Mouse (Mus musculus) kidney, postnatal 0 days (tissue): ENCODE data around the gene Rnpep. TPM values are rescaled to one million over a fixed set of nuclear protein-coding genes. Genes with fewer than 3 reads are reported as not detected.
A peak's percentile ranks its signal among the peaks of the same experiment; 100 is the strongest.
"Not testable (repeated sequence)": the region's sequence is repeated elsewhere in the genome, so short reads cannot be mapped to it uniquely, and the experiment has no call there.

ENCODE experiments used
- ATAC-seq: fragments of 200-750 bp; cut with Nextera tagmentation; replicated peaks from 2 replicates; pipeline ENCODE4 v1.8.0; 2017; ENCODE audit warnings: low read depth, moderate number of reproducible peaks, moderate TSS enrichment, moderate library complexity; ENCODE audit not compliant: low FRiP score
- DNase-seq: peaks from one replicate; pipeline ENCODE4 v3.0.0-alpha.2; 2016; ENCODE audit warnings: low spot score
- H3K27ac ChIP-seq: fragments of 300-500 bp; sonication (generic); 2 replicates; pipeline ENCODE4 v1.5.1; 2014; ENCODE audit warnings: mild to moderate bottlenecking
- H3K27me3 ChIP-seq: fragments of 300-500 bp; sonication (generic); 2 replicates; pipeline ENCODE4 v1.6.1; 2014; ENCODE audit warnings: low read length, mixed read lengths; ENCODE audit not compliant: insufficient read depth
- H3K36me3 ChIP-seq: fragments of 300-500 bp; sonication (generic); 2 replicates; pipeline ENCODE4 v1.6.1; 2014; ENCODE audit warnings: low read length, mixed read lengths; ENCODE audit not compliant: insufficient read depth
- H3K4me1 ChIP-seq: fragments of 300-500 bp; sonication (generic); replicated peaks from 2 replicates; pipeline ENCODE4 v1.6.1; 2014; ENCODE audit warnings: antibody characterized with exemption, low read length, mixed read lengths; ENCODE audit not compliant: insufficient read depth
- H3K4me2 ChIP-seq: fragments of 300-500 bp; sonication (generic); 2 replicates; pipeline ENCODE4 v1.6.1; 2014; ENCODE audit warnings: mild to moderate bottlenecking, low read length, moderate library complexity, mixed read lengths
- H3K4me3 ChIP-seq: fragments of 300-500 bp; sonication (generic); replicated peaks from 2 replicates; pipeline ENCODE4 v1.5.1; 2014; ENCODE audit warnings: low read depth, low read length
- H3K9ac ChIP-seq: fragments of 300-500 bp; sonication (generic); 2 replicates; pipeline ENCODE4 v1.6.1; 2014; ENCODE audit warnings: low read depth, low read length
- H3K9me3 ChIP-seq: fragments of 300-500 bp; sonication (generic); replicated peaks from 2 replicates; pipeline ENCODE4 v1.6.1; 2016; ENCODE audit warnings: low read length, inconsistent platforms, mixed read lengths
- CTCF ChIP-seq: IDR thresholded peaks from 2 replicates; pipeline ENCODE4 v1.5.1; 2016; ENCODE audit warnings: antibody characterized with exemption, low read depth, mild to moderate bottlenecking, moderate library complexity
- WGBS: fragments of 180-500 bp; shearing (Covaris S2); extraction: QIAGEN DNeasy Blood & Tissue Kit; methylation state at CpG from one replicate; pipeline ENCODE4 v1.1.7; 2014; 5-methylcytosine and 5-hydroxymethylcytosine counted together
- polyA plus RNA-seq: library from polyadenylated mRNA; unstranded; fragments of >200 nt; fragmentation: Nextera tagmentation; extraction: Ambion mirVana; gene quantifications from 2 replicates; pipeline ENCODE4 v1.2.1, GENCODE M21; 2015

The Rnpep gene
- polyA plus RNA-seq, 1 experiment from 2014 or later = 56.5 TPM

DNA sequence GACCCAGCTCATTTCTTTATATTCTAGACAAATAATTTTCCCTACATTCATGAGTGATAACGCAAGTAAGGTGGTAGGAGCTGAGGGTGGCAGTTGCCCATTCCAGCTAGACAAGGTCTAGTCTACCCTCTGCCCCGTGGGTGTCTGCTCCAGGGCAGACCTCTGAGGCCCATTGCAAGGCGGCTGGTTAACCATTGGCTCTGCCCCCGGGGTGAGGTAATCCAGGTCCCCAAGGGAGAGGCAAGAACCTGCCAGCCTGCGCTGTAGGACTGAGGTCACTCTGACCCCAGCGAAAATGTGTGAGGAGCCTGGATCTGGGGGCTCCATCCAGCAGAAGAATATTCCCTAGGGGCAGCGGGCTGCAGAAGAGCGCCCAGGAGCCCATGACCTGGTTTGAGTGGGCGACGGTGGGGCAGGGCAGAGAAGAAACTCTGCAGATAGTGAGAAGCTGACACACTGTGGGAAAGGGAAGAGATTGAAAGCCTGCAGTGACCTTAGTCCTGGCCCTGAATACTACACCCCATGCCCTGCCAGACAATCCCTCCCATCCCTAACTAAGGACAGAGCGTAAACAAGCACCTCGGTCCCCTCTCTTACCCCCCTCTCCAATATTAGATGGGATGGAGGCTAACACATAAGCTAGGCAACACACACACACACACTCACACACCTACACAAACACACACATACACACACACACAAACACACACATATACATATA is 46.6 kb downstream of the Rnpep start:
- H3K4me2 ChIP-seq = no peak overlapping the region
- WGBS = 48% methylated on average over 12 of the region's 12 CpGs
- H3K36me3 ChIP-seq = no peaks in the 10 kb centered on the region
- ATAC-seq = peak; percentile 83
- no peak overlapping the region for H3K4me3 ChIP-seq
- no peaks in the 10 kb centered on the region for H3K9me3 ChIP-seq
- no peaks in the 10 kb centered on the region for H3K27me3 ChIP-seq
- TF ChIP-seq CTCF = no peak
- DNase-seq = no peak
- H3K9ac ChIP-seq = no peak overlapping the region
- H3K27ac ChIP-seq = peak overlapping the region; percentile 27; the same call in 1 of the 2 replicates
- no peaks in the 10 kb centered on the region for H3K4me1 ChIP-seq

- DNase-seq (no peak), ATAC-seq (no peak)
- no peak overlapping the region for H3K4me2 ChIP-seq
- 86% methylated on average over 12 of the region's 12 CpGs for WGBS
- no peak overlapping the region for H3K9ac ChIP-seq
- H3K27ac ChIP-seq = no peak overlapping the region
- no peak overlapping the region for H3K4me3 ChIP-seq
- no peaks in the 10 kb centered on the region for H3K9me3 ChIP-seq
- no peaks in the 10 kb centered on the region for H3K27me3 ChIP-seq
- H3K36me3 ChIP-seq = no peaks in the 10 kb centered on the region
- H3K4me1 ChIP-seq = no peaks in the 10 kb centered on the region
- no peak for TF ChIP-seq CTCF
Measured at GRCm38 (mm10) chr1:135234771-135235170, 49.1 kb downstream of the Rnpep start.

DNA sequence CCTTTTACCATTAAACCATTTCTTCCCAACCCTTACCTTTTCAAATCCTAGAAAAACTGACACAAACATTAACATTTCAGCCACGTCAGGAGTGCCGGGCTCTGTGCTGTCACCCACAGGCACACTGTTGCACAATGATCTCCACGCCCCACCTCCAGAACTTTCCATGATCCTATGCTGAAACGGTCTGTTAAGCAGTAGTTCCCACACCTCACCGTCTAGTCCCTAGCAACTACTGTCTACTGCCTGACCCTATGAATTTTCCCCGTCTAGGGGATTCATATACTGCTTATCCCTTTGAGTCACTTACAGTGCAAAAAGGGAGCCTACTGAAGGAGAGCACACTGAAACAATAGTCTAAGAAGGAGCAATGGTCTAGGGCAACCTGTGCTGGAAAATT is 49.9 kb downstream of the Rnpep start:
- WGBS = 63% methylated on average over 6 of the region's 6 CpGs
- Histone ChIP-seq H3K4me2 (no peak overlapping the region), H3K9me3 (no peaks in the 10 kb centered on the region), H3K27me3 (no peaks in the 10 kb centered on the region), H3K36me3 (no peaks in the 10 kb centered on the region), H3K9ac (no peak overlapping the region), H3K4me3 (no peak overlapping the region), H3K27ac (no peak overlapping the region), H3K4me1 (no peaks in the 10 kb centered on the region)
- DNase-seq (no peak), ATAC-seq (peak; percentile 48; the same call in 1 of the 2 replicates)
- TF ChIP-seq CTCF = no peak

DNA sequence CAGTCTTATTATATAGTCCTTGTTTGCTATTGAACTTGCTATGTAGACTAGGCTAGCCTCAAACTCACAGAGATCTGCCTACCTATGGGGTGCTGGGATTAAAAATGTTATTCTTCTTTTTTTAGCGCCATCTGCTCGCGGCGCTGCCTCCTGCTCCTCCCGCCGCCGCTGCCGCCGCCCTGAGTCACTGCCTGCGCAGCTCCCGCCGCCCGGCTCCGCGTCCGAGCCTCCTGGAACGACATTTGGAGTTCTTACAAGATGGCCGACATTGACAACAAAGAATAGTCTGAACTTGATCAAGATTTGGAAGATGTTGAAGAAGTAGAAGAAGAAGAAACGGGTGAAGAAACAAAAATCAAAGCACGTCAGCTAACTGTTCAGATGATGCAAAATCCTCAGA is 52.0 kb downstream of the Rnpep start:
- H3K9ac ChIP-seq, H3K36me3 ChIP-seq, ATAC-seq, H3K27me3 ChIP-seq, H3K4me2 ChIP-seq, DNase-seq, H3K4me3 ChIP-seq, H3K27ac ChIP-seq, H3K4me1 ChIP-seq, H3K9me3 ChIP-seq: not testable (repeated sequence)
- WGBS = 81% methylated on average over 20 of the region's 20 CpGs

GRCm38 (mm10) chr1:135227339-135227950 is 56.4 kb downstream of the Rnpep start:
- WGBS = 83% methylated on average over 13 of the region's 13 CpGs
- TF ChIP-seq CTCF = no peak
- Histone ChIP-seq H3K4me3 (no peak overlapping the region), H3K4me2 (no peak overlapping the region), H3K27ac (no peak overlapping the region), H3K27me3 (no peaks in the 10 kb centered on the region), H3K9ac (no peak overlapping the region), H3K4me1 (no peaks in the 10 kb centered on the region), H3K9me3 (no peaks in the 10 kb centered on the region), H3K36me3 (no peaks in the 10 kb centered on the region)
- ATAC-seq (no peak), DNase-seq (no peak)

- Histone ChIP-seq H3K9me3 (no peaks in the 10 kb centered on the region), H3K36me3 (no peaks in the 10 kb centered on the region), H3K4me3 (no peak overlapping the region), H3K27ac (no peak overlapping the region), H3K4me1 (no peaks in the 10 kb centered on the region), H3K9ac (no peak overlapping the region), H3K27me3 (no peaks in the 10 kb centered on the region), H3K4me2 (no peak overlapping the region)
- no peak for TF ChIP-seq CTCF
- no peak for DNase-seq
- ATAC-seq = no peak
- WGBS = 28% methylated on average over 6 of the region's 6 CpGs
Measured at GRCm38 (mm10) chr1:135224981-135225604, 58.8 kb downstream of the Rnpep start.
